Mouse (Mus musculus) T-helper 2 cell (primary cell): ENCODE measurements around the gene Nvl.

ENCODE experiments used
- in situ Hi-C: fragments of 300-600 bp; cut with MboI, MseI; formaldehyde crosslinking; loops from one replicate; pipeline ENCODE4 v1.15.1; 2025; ENCODE audit warnings: high pct_unique_total_duplicates

The Nvl gene

DNA sequence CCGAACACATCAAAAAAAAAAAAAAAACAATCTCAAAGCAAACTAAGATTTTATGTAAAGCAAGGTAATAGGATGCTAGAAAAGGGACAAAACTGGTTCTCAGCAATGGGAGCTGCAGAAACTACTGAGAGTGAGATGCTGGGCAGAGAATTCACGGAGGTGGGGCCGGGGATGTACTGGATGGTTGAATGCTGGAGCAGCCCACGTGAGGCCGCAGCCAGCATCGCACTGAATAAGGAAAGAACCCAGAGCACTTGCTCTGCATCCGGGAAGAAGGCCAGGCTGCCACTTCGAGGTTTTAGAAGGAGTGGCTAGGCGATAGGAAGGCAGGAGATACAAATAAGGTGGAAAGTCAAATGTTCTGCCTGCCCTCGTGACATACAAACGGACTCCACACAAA is 74.3 kb downstream of the Nvl start:
- in situ Hi-C loops, result loop anchor here (10.0 kb wide), 1 partner anchor 1125 kb away; no protein-coding TSS in a partner anchor

DNA sequence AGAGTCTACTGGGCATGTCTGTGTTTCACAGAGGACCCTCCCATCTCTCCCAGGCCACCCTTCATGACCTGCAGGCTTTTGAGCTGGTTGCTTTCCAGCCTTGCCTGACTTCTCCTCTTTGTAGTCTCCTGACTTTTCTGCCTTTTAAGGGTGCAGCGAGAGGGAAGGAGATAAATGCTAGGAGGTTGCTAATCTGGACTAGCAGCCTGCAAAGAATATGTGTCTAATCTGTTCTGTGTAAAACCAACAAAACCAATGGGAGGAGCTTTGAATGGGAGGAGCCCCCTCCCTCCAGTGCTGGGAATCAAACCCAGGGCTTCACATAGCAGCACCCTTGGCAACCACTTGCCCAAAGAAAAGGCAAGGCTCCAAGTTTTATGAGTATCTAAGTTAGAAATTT is 75.7 kb downstream of the Nvl start:
- in situ Hi-C loops, result no loop called here

DNA sequence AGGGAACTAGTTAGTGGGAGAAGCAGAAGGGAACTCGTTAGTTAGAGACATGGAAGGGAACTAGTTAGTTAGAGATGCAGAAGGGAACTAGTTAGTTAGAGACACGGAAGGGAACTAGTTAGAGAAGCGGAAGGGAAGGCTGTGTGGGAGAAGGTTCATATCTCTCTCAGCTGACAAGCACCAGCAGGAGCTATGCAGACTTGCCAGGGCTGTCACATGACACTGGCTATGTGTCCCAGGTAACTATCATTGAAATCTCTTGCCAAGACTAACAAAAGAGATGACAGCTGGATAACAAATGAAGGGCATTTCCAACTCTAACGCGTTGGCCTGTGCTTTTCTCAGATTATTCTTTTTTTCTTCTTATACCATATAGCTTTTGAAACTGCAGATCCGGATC is 79.4 kb downstream of the Nvl start:
- in situ Hi-C loops, result no loop called here

DNA sequence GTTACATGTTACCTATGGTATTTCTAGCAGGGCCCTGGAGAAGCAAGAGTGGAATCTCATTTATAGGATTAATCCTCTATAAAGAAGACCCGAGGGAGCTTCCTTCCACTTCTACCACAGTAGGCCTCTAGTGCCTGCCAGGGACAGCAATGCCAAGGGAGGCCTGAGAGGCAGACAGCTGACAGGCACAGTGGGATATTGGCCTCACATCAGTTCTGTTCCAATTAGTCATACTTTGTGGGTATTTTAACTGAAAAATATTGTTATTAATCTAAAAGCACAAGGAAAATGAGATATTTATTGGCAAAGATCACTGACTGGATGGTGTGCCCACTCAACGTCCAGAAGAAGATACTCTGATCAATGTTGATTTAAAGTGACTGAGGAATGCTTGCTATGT is 80.0 kb downstream of the Nvl start:
- in situ Hi-C loops, result no loop called here

DNA sequence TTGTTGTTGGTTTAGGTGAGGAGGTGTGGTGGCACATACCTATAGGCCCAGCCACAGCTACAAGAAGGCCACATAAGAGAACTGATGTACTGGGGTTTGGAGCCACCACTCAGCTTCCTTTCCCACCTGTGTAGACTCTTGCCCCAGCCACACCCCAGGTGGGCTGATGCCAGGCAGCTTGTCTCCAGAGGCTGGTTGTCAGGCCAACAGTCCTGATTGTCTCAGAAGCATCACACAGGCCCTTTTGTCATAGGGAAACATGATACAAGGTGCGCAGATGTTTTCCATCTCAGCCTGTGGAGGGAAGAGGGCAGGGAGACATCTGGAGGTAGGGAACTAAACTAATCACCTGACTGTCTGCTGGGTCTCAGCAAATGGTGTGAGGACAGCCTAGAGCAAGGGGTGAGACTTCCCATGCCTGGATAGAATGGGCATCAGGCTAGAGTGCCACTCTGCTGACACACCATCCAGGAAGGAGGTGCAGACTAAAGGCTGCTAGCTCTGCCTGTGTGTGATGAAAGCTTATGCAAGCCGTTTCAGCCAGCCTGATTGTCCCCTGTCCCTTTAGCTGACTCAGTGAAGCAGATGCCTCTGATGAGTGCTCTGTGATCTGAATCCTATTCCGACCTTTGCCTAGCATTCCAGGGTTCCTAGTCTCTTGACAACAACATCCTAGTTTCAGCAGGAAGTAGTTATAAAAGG is 82.1 kb downstream of the Nvl start:
- in situ Hi-C loops, result no loop called here

DNA sequence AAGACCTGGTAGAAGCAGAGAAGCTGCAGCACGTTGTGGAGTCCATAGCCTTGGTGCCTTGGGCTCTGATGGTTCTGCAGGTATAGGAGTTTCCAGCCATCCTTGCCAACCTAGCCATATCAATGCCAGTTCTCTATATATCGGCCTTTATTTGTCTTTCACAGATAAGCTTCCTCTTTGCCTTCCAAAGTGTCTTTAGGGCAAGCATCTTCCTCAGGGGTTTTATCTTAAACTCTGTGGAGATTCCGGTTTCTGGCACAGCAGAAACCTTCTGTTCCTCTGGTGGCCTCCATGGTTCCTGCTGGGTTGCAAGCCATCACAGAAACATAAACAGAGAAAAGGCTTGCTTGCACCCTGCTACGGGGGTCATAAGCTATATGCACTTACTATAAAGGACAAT is 91.1 kb downstream of the Nvl start:
- in situ Hi-C loops, result no loop called here

DNA sequence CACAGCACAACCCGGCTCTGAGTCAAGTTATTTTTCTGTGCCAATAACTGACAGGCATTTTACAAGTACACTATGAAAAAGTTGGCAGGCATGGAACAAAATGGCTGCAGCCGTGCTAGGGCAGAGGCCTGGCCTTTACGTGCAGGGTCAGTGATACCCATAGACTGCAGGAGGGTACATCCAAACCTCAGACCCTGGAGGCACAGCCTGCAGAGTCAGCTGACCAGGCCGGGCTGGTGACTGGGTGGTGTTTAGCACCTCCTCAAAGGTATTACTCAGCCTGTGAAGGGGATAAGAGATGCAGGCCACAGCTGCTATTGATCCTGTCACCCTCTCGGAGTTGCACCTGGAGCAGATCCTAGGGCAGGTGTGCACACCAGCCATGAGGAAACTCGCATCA is 93.1 kb downstream of the Nvl start, which contains the start of gene 9130409I23Rik:
Gene 9130409I23Rik, plus strand, starts transcription at position 301 of the 400 bp plus-strand sequence.
- in situ Hi-C loops, result no loop called here

DNA sequence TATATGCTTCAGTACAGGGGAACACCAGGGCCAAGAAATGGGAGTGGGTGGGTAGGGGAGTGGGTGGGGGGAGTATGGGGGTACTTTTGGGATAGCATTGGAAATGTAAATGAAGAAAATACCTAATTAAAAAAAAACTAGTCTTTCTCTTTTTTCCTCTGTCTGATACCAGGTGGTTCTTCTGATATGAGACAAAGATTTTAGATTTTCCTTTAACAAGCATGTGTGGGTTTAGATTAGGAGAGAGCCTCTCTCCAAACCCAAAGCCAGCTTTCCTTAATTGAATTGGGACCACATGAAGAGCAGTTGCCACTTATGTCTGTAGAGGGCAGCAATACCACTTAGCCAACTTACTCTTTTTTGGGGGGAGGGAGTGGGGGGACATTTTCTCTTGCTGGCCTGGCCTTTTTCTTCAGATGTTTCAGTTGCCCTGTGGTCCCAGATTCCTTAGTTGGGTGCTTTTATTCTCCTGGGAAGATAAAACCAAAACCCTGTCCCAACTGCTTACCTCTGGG is 94.6 kb downstream of the Nvl start:
- in situ Hi-C loops, result no loop called here

DNA sequence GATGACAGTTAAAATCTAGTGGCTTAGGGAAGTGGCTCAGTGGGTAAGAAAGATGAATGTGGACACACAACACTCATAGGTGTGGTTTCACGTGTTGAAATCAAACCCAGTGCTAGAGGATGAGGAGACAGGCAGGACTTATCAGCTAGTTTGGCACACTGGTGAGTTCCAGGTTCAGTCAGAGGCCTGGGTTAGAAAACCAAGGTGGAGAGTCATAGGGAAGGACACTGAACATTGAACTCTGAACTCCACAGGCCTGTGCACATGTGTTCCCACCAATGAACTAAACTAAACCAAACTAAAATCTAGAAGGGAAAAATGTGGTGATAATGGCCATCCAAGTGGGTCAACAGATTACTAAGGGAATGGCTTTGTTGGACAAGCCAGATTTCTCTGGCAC is 96.5 kb downstream of the Nvl start:
- in situ Hi-C loops, result no loop called here

DNA sequence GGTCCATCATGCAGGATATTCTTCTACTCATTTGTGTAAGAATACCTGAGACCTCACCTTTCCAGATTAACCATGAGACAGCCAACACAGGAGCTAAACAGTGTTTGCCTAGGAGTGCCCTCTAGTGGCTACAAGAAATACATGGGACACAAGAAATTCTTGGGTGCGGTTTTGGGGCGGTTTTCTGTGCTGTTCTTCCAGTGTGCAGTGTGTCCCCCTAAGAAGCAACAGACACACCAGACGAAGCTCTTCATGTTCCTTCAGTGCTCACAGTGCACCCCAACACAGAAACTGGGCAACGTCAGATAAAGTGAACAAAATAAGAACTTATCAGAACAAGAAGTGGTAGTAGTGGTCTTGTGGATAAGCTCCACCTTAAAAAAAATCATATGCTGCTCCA is 104.4 kb downstream of the Nvl start:
- in situ Hi-C loops, result loop anchor here (10.0 kb wide), 1 partner anchor 55 kb away; no protein-coding TSS in a partner anchor

DNA sequence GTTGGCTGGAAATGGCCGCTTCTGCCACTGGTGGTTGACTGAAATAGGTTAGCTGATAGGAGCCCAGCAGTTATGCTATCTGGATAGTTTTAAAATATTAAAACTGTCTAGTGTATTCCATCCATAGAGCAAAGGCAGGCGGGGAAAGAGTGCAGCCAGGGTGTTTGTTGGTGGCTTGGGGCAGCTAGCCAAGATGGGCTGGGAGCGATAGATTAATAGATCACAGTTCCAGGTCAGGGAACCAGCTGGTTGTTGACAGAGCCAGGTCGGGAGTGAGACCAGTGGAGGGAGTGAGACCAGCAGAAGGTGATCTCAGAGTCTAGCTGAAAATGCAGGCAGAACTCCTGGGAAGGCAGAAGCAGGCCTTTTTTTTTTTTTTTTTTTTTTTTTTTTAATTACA is 106.4 kb downstream of the Nvl start:
- in situ Hi-C loops, result loop anchor here (10.0 kb wide), 1 partner anchor 53 kb away; no protein-coding TSS in a partner anchor
